Mouse (Mus musculus) erythroblast, embryonic 14.5 days (primary cell): ENCODE data around the gene Tbc1d16. TPM values are rescaled to one million over a fixed set of nuclear protein-coding genes. Genes with fewer than 3 reads are reported as not detected.

Experiments
- H3K27me3 ChIP-seq: 2 replicates; pipeline ENCODE4 v1.6.1; 2012; ENCODE audit warnings: inconsistent platforms; ENCODE audit not compliant: control insufficient read depth
- H3K36me3 ChIP-seq: 2 replicates; pipeline ENCODE4 v1.6.1; 2012; ENCODE audit warnings: mild to moderate bottlenecking, inconsistent platforms; ENCODE audit not compliant: control insufficient read depth
- H3K4me1 ChIP-seq: 2 replicates; pipeline ENCODE4 v1.6.1; 2012; ENCODE audit warnings: inconsistent platforms; ENCODE audit not compliant: control insufficient read depth
- H3K4me3 ChIP-seq: replicated peaks from 2 replicates; pipeline ENCODE3; 2012; ENCODE audit warnings: moderate library complexity, mild to moderate bottlenecking, inconsistent platforms
- H3K9me3 ChIP-seq: 2 replicates; pipeline ENCODE4 v1.6.1; 2012; ENCODE audit warnings: low read length, inconsistent platforms, mixed read lengths; ENCODE audit not compliant: control insufficient read depth
- GATA1 ChIP-seq: IDR thresholded peaks from 2 replicates; pipeline ENCODE4 v1.6.1; 2012; ENCODE audit warnings: low read length, inconsistent platforms, mixed read lengths
- TAL1 ChIP-seq: IDR thresholded peaks from 3 replicates; pipeline ENCODE4 v1.6.1; 2012; ENCODE audit warnings: low read length, inconsistent platforms, mixed read lengths
- polyA plus RNA-seq: library from polyadenylated mRNA; stranded (reverse); fragments of >175 nt; gene quantifications from 2 replicates; pipeline ENCODE4 v1.2.3, GENCODE M21; 2012

Gene Tbc1d16
- polyA plus RNA-seq, 1 experiment: 0.01 TPM

DNA sequence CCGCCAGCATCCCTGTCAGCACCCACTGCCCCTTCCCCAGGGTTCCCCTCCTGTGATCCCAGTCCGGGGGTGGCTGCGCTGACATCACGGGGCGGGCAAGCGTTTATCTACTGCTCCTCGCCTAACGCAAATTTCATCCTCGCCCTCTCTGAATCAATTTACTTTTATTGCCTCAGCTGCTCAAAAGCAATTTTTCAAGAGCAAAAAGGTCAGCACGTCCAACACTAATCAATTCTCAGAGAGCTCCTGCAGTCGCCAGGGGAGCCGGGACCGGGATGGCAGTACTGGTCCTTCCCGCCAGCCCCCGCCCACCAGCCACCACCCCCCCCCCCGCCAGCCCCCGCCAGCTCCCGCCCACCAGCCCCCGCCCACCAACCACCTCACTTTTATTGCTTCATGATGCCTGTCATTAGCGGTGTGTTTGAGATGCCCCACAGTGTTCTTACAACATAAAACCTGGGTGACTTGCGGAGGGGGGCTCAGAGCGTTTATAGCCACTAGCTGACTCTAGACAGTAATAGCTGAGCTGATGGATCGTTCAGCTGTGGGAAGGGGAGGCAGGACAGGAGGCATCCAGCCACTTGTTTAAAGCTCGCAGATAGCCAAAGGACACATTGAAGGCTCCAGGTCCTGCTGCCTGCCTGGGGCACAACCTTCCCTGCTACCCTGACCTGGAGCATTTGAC is 98.1 kb downstream of the Tbc1d16 start:
- Histone ChIP-seq H3K9me3 (no peaks in the 10 kb centered on the region), H3K4me1 (peaks cover 2% of the 10 kb centered on the region; the same call in 1 of the 2 replicates), H3K4me3 (no peak overlapping the region), H3K36me3 (no peaks in the 10 kb centered on the region), H3K27me3 (peaks cover 8% of the 10 kb centered on the region)
- TF ChIP-seq TAL1: no peak
- no peak for TF ChIP-seq GATA1

DNA sequence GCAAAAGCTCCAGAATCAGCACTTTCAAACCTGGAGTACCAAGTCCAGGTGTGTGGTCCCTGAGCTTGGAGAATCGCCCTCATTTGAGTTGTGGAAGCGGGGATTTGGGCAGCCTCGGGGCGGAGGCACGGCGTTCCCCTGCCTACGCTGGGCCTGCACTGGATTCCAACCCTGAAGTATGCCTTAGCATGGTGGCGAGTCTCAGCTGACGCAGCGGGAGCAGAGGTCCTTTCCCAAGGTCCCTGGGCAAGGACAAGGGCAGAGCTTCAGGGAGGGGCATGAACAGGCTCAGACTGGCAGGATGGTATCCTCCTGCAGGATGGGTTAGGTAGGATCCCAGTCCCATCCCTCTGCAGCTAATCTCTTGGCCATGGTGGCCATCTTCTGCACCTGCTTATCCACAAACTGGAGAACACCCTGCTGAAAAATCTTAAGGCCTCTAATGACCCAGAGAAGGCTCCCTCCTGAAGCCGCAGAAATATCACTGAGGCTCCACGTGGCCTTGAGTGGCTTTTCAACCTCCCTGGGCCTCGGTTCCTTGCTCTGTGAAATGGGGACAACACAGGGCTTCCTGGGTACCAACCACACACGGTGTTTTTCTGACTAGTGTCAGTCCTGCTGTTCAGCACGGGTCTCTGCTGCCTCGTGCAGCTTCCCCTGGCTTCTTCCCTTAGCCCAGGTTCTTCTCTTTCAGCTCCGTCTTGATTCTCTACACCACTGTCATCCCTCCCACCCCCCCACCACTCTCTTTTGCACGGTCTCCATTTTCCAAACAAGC is 98.8 kb downstream of the Tbc1d16 start:
- Histone ChIP-seq H3K36me3 (no peaks in the 10 kb centered on the region), H3K4me3 (no peak overlapping the region), H3K4me1 (peaks cover 2% of the 10 kb centered on the region; the same call in 1 of the 2 replicates), H3K9me3 (no peaks in the 10 kb centered on the region), H3K27me3 (peaks cover 8% of the 10 kb centered on the region)
- no peak for TF ChIP-seq GATA1

DNA sequence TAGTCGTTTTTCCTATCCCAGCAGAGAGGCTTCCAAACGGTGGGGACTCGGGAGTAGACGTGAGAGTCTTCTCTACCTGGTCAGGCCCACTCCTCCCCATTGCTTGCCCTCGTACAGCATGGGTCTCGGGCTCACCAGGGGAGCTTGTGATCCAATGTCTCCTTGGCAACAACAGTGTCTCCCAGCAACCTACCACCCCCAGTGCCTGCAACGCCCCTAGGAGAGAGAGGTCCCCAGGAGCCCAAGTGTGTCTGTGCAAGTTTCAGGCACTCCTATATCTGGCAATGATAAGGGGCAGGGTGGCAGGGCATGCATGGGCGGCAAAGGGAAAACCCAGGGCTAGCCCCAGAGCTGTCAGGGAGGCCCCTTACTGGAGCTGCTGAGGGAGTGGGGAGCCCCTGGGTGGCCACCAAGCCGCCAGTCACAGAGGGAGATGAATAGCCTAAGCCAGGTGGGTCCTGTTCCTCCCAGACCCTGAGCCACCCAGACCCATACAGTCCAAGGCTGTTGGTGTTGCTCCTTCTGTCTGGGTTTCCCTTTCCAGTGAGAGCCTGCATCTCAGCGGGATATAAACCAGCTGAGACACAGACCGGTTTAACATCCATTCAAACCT is 99.5 kb downstream of the Tbc1d16 start:
- Histone ChIP-seq H3K36me3 (no peaks in the 10 kb centered on the region), H3K4me3 (no peak overlapping the region), H3K4me1 (peaks cover 4% of the 10 kb centered on the region; the same call in 1 of the 2 replicates), H3K9me3 (no peaks in the 10 kb centered on the region), H3K27me3 (peaks cover 8% of the 10 kb centered on the region)
- TF ChIP-seq TAL1 (no peak), GATA1 (no peak)

DNA sequence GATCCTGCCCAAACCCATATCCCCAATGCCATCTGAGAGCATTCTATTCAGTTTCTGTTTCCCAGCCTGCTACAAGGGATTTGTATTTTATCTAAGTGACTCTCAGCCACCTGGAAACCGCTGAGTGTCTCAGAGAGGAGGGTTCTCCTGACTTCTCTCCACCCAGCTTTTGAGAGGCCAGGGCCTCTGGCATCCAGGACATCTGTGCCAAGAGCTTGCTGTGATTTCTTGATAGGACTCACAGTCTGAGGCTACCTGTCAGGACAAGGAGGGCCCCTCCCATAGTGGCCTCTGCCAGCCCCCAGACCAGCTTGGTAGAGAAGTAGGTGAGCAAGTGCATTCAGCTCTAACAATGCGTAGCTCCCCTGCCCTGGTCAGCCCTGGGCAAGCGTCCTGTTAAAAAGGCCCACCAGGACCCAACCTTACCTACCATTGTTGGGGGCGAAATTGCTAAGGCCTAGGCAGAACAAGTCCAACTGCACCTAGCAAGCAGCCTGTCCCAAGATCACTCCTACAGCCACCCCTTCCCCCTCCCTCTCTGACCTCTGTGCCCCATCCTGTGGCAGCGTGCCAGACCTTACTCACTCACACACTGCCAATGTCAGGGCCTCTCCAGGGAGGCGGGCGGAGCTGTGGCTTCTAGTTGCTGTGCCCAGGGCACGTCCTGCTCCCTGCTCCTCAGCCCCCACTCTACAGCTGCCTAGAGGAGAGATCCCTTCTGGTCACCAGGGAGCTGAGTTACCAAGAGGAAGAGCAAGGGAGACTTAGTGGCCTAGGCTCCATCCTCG is 100.4 kb downstream of the Tbc1d16 start:
- H3K9me3 ChIP-seq: no peaks in the 10 kb centered on the region
- peaks cover 4% of the 10 kb centered on the region; the same call in 1 of the 2 replicates for H3K4me1 ChIP-seq
- peaks cover 8% of the 10 kb centered on the region for H3K27me3 ChIP-seq
- no peaks in the 10 kb centered on the region for H3K36me3 ChIP-seq
- TF ChIP-seq GATA1 (no peak), TAL1 (no peak)
- no peak overlapping the region for H3K4me3 ChIP-seq

DNA sequence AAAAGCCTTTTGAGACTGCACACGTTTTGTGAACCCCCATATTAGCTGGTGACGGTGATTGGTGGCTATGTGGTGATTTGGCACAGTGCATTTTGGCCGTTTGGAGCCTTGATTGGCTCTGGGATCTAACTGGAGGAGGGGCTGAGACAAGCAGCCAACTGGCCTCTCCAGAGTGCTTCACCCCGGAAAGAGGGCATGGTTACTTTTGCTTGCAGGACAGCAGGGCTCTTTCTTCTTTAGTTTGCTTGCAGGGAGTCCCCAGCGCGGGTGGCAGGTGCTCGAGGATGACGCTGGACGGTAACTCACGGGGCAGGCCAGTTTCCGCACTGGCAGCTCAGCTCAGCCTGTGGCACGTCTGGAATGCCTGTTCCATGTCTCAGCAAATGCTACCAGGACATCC is 101.2 kb downstream of the Tbc1d16 start:
- Histone ChIP-seq H3K4me3 (no peak overlapping the region), H3K36me3 (no peaks in the 10 kb centered on the region), H3K9me3 (no peaks in the 10 kb centered on the region), H3K27me3 (peaks cover 8% of the 10 kb centered on the region), H3K4me1 (peaks cover 4% of the 10 kb centered on the region; the same call in 1 of the 2 replicates)
- TF ChIP-seq GATA1 (no peak), TAL1 (no peak)

DNA sequence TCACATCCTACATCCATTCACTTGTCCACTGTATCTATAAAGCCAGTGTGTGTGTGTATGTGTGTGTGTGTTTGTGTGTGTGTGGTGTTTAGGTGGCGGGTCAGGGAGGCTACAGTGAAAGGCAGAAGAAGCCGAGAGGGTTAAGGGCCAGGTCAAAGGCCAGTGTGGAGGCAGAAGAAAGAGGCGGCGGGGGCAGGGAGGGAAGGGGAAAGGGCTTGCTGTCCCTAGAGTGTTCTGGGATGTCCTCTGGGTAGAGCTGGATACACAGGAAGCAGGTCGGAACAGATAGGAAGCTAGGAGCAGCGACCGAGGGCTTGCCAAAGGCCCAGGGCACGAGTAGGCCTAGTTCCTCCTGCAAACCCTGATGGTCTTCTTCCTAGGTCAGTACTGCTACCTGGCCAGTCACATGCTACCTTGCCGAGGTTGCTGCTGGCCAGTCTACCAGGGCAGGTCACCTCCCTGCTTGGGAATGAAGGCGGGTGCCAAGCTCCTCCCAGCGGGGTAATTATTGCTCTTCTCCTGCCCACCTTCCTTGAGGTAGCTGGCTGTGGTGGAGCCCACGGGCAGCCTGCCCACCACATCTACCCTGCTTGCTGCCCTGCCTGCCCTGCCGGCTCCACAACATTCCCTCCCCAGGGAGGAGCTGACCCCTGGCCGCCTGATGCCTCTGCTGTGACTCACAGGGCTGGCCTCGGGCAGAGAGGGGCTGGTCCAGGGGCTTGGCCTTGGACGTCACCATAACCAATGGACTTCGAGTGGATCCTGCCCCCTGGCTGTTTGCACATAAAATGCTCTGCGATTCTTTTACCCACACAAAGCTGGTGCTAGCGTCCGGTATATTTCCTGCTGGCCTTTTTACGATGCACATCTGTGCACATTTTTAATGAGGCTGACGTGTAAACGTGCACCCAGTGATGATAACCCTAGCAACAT is 102.1 kb downstream of the Tbc1d16 start:
- Histone ChIP-seq H3K4me1 (peaks cover 4% of the 10 kb centered on the region; the same call in 1 of the 2 replicates), H3K9me3 (no peaks in the 10 kb centered on the region), H3K4me3 (no peak overlapping the region), H3K36me3 (no peaks in the 10 kb centered on the region), H3K27me3 (peaks cover 8% of the 10 kb centered on the region)
- TF ChIP-seq GATA1 (no peak), TAL1 (no peak)

DNA sequence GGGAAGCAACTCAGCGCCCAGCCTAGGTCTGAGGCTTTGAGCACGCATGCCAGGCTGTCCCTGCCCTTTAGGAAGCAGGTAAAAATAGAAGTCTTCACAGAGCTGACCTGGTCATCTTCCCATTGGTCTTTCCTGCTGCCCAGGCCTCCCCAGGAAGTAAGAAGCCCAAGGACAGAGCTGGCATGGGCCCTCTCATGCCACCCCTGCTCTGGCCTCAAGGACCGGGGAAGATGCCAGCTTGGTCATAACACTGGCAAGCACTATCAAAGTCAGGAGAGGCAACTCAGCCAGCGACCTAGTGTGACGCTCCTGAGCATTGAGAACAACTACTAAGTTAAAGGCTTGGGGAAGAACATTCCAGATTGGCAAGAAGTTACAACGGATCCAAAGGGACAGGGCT is 103.8 kb downstream of the Tbc1d16 start:
- no peak for TF ChIP-seq TAL1
- H3K9me3 ChIP-seq: no peaks in the 10 kb centered on the region
- H3K4me1 ChIP-seq: peaks cover 4% of the 10 kb centered on the region; the same call in 1 of the 2 replicates
- H3K4me3 ChIP-seq: no peak overlapping the region
- H3K27me3 ChIP-seq: peaks cover 7% of the 10 kb centered on the region
- H3K36me3 ChIP-seq: no peaks in the 10 kb centered on the region
